Mouse (Mus musculus): ENCODE results near the gene Pds5a.

Pds5a gene

DNA sequence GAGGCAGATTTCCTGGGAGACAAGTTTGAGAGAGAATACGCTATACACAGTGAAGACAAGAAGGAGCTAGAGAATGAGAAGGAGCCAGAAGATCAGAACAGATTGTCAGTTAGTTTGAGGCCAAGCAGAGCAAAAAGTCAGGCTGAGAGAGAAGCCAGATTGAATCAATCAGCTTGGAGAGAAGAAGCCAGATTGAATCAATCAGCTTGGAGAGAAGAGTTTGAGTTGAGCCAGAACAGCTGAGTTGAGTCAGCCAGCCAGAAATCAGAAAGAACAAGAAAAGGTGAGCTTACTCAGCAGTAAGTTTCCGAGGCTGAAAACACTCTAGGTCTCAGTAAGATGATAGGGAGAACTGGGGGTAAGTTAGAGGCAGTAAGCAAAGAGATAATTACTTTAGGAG, 123.2 kb downstream of the Pds5a start:
- DNase-seq (ENCODE audit: low read depth, low spot score), result no peak

GRCm38 (mm10) chr5:65565486-65565885, 132.6 kb downstream of the Pds5a start:
- no peak for DNase-seq (ENCODE audit: low read depth, low spot score)

GRCm38 (mm10) chr5:65561125-65561893, 136.8 kb downstream of the Pds5a start:
- no peak for DNase-seq (ENCODE audit: low read depth, low spot score)

GRCm38 (mm10) chr5:65557109-65557508, 141.0 kb downstream of the Pds5a start:
- DNase-seq (ENCODE audit: low read depth, low spot score), result no peak

All from skeletal muscle tissue, adult 2 months (tissue).